Mouse (Mus musculus) kidney, adult 9 months (tissue): ENCODE results near the gene Erbb3.
"Not testable (repeated sequence)": the region's sequence is repeated elsewhere in the genome, so short reads cannot be mapped to it uniquely, and the experiment has no call there.

Source experiments
- DNase-seq: peaks from one replicate; pipeline ENCODE4 v3.0.0; 2022

Gene Erbb3

GRCm38 (mm10) chr10:128555567-128555966 lies 33.9 kb downstream of the Erbb3 start:
- not testable (repeated sequence) for DNase-seq

DNA sequence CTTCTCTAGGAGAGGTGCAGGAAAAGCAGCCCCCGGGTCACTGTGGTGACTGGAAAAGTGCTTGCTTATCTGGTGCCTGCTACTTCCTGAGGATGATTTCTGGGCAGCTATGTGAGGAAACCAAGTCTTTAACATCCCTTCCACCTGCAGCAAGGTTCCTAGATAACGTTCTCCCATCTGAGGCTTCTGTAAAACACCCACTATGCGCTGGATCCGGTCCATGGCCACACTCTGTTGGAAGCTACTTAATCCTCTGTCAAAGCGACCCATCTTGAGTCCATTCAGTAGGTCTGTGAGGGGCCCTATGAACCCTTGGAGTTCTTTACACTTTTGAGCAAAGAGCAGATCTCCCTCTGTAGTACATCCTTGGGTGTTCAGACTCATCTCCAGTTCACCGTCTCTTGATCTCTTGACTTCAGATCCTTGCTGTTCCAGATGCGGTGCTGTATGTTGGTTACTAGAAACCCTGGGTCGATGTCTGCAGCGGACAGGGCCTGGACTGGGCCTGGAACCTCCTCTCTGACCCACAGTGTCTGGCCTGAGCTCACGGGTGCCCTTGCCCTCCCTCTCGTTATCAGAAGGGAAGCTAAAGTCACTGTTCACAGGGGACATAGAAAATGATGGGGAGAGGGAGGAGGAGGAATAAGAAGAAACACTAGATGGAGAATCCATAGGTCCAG lies 39.2 kb downstream of the Erbb3 start:
- not testable (repeated sequence) for DNase-seq

GRCm38 (mm10) chr10:128549682-128550057 lies 39.8 kb downstream of the Erbb3 start:
- DNase-seq = peak; percentile 42

DNA sequence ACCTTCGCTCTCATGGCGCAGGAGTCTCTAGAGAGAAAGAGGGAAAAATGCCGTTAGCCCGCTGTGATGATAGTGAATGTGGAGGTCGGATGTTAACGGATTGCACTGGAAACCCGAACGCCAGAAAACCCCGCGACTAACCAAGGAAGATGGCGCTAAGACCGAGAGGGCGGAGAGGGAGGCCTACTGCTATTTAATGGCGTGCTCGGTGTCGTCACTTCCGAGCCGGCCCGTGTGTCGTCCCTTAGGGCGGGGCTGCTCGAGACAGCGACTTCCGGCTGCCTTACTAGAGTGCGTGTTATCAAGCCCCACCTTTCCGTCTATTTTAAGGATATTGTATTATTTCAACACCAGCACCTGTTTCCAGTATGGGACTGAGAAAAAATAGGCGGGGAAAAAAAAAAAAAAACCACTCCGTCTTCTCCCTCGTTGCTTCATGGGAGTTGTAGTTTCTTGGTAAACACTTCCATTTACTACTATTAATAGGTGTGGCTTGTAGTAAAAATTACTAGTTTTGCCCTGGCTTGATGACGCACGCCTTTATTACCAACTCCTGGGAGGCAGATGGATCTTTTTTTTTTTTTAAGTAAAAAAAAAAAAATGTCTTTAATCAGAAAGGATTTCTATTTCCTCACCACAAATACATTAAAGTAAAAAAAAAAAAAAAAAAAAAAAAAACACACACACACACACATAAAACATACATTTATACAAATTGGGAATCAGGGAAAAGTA lies 40.3 kb downstream of the Erbb3 start, which contains the start of gene Rpl41:
Gene Rpl41, minus strand, starts transcription at position 359 of the 735 bp plus-strand sequence.
- peak; percentile 96 for DNase-seq

DNA sequence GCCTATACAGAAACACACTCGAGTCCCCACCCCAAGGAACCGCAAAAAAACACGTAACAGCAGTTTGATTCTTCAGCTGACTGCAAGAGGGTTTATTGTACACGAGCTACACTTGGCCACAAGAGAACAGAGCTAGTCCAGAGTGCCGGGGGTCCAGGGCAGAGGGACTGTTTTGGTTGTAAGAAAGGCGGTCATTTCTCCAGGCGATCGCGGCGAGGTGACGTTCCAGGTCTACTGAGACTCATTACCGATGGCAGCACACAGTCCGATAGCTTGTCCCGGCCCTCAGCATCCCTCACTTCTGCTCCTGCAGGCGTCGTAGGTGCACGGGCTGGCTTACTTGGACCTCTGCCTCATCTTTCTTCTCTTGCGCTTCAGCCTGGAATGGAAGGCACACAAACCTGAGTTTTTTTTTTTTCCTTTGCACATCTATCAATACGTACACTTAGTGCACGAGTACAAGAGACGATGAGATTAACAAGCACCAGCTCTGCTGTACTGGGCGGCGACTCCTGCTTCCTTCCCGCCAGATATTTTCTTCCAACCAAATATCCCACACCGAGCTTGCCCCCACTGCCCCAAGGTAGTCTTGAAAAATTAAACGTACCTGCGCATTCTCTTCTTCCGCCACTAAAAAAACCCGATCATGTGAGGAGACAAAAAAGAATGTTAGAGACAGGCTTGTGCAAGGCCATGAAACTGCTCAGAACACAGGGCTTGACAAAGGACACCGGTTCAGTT lies 41.2 kb downstream of the Erbb3 start:
- DNase-seq = not testable (repeated sequence)

DNA sequence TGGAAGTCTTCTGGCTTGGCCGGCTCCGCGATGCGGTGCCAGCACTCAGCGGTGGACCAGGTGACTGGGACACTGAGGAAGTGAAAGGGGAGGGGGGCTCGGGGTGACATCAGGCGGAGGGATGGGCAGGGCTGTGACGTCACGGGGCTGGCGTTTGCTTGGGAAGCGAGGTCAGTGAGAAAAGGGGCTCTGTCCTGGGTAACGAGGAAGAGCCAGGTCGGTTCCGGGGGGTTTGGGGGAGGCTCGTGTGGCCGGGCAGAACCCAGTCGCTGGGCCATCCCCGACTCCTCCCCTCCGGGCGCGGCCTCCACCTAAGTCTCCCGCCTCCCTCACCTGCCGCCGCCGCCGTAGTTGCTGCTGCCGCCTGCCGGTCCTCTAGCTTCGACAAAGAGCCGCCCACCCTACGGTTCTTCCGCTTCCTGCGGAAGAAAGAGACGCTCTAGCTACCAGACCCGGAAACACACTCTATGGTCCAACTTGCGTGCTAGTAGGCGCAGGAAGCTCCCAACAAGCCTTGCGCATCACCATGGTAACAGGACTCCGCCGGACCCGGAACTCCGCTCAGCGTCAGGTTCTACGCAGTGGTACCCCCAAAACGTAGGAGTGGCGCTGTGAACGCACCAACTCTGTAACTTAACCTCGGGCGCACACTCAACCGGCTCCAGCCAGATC lies 42.0 kb downstream of the Erbb3 start, which contains the start of gene Zc3h10:
Gene Zc3h10, minus strand, starts transcription at position 414 of the 672 bp plus-strand sequence.
- peak; percentile 98 for DNase-seq

GRCm38 (mm10) chr10:128546787-128547186 lies 42.7 kb downstream of the Erbb3 start:
- no peak for DNase-seq

GRCm38 (mm10) chr10:128546361-128546760 lies 43.1 kb downstream of the Erbb3 start:
- DNase-seq = peak; percentile 69

- DNase-seq = no peak
Observed at GRCm38 (mm10) chr10:128545570-128545898, 43.9 kb downstream of the Erbb3 start.

DNA sequence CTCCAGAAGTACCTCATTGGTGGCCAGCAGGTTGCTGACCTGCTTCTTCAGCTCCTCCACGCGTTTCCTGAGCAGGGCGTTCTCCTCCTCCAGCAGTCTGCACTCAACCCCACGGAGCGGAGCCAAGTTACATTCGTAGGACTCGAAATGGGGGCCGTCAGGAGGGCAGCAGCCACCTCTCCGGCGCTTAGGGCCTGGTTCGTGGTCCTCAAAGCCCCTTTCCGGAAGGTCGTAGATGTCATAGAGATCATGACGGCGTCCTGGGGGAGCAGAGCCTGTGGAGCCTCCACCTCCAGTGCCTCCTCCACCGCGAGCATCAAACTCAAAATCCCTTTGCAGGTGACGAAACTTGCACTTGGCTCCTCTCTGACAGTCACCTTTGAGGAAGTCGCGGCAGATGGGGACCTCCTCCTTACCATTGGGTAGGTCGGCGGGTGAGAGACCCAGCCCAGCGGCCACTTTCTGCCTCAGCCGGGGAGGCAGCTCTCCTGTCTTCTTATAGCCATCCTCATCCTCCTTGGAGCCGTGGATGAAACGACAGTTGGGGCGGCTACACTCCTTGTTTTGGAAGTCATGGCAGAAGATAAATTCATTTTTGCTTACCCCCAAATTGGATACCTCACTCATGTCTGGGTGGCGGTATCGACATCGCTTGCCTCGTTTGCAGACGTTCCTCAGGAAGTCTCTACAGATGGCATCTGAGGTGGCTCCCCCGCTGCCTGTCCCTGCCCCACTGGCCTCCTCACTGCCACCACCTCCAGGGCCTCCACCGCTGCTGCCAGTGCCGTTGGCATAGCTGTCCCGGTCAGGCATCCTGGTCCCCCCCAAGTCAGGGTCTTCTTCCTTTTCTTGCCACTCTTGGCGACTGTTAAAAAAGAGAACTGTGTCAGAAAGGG lies 44.5 kb downstream of the Erbb3 start:
- peak; percentile 22 for DNase-seq

GRCm38 (mm10) chr10:128544151-128544657 lies 45.2 kb downstream of the Erbb3 start:
- no peak for DNase-seq

- DNase-seq = no peak
Observed at GRCm38 (mm10) chr10:128543100-128543499, 46.4 kb downstream of the Erbb3 start.

- DNase-seq = no peak
Observed at GRCm38 (mm10) chr10:128538340-128538870, 51.0 kb downstream of the Erbb3 start.

DNA sequence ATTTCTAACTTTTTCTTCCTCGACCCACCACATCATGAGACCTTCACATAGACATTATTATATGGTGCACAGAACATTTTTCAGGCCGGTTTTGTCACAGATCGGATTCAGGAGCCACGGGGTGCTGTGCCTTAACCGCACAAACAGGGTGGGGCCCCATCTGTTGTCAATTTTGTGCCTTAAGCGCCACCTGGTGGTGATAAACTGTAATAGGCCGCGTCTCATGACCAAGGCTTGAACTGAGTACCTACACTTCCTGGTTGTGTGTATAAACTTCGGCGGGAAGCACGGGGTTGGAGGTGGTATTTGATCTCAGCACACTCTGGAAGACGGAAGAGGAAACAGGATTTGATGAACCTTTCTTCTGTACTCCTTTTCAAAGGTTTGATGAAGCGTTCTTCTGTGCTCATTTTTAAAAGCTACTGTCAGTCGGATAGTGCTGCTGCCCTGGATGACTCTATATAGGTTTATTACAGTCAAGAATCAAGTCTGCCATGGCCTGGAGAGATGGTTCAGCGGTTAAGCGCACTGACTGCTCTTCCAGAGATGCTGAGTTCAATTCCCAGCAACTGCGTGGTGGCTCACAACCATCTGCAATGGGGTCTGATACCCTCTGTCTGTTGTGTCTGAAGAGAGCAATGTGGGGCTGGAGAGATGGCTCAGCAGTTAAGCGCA lies 53.0 kb downstream of the Erbb3 start:
- DNase-seq = peak; percentile 95

GRCm38 (mm10) chr10:128535624-128536265 lies 53.7 kb downstream of the Erbb3 start:
- DNase-seq = no peak

GRCm38 (mm10) chr10:128535206-128535605 lies 54.2 kb downstream of the Erbb3 start:
- no peak for DNase-seq

GRCm38 (mm10) chr10:128526366-128527356 lies 62.8 kb downstream of the Erbb3 start:
- no peak for DNase-seq

- peak; percentile 98 for DNase-seq
Observed at GRCm38 (mm10) chr10:128525671-128526308, 63.7 kb downstream of the Erbb3 start, which contains the start of gene Esyt1. Gene Esyt1 (minus strand): TSS chr10:128525871.
